Mouse (Mus musculus): ENCODE results near the gene Mrps21. TPM values are rescaled to one million over a fixed set of nuclear protein-coding genes. Genes with fewer than 3 reads are reported as not detected.
"Not testable (repeated sequence)": the region's sequence is repeated elsewhere in the genome, so short reads cannot be mapped to it uniquely, and the experiment has no call there.

Gene Mrps21
- polyA plus RNA-seq, 1 experiment from 2014 or later = 348 TPM

- peaks cover 13% of the 10 kb centered on the region for H3K4me1 ChIP-seq (ENCODE audit: control insufficient read depth, insufficient read depth, low read length)
- no peaks in the 10 kb centered on the region for H3K9me3 ChIP-seq (ENCODE audit: control insufficient read depth, low read length)
- peak; percentile 49 for ATAC-seq (ENCODE audit: insufficient read depth, low FRiP score, low TSS enrichment)
- peak within 1 kb of the TSS; percentile 61 for H3K4me2 ChIP-seq (ENCODE audit: low read depth)
- peak within 1 kb of the TSS; percentile 60 for H3K27ac ChIP-seq (ENCODE audit: low read depth, low read length)
- peak; percentile 64 for DNase-seq (ENCODE audit: low spot score)
- H3K27me3 ChIP-seq (ENCODE audit: control insufficient read depth, insufficient read depth, low read length) = no peaks in the 10 kb centered on the region
- H3K4me3 ChIP-seq (ENCODE audit: low read depth, low read length) = peak within 1 kb of the TSS; percentile 26
- no peaks in the 10 kb centered on the region for H3K36me3 ChIP-seq (ENCODE audit: control insufficient read depth, insufficient read depth, low read length)
- WGBS = 2% methylated on average over 15 of the region's 15 CpGs
- H3K9ac ChIP-seq (ENCODE audit: low read length) = peak within 1 kb of the TSS; percentile 50
These were observed 33.2 kb upstream of the Mrps21 start, which contains the start of gene Car14 for GRCm38 (mm10) chr3:95904568-95904967. Car14 (minus strand) TSS chr3:95904691.

- peaks cover 13% of the 10 kb centered on the region for H3K4me1 ChIP-seq (ENCODE audit: control insufficient read depth, insufficient read depth, low read length)
These were observed 32.6 kb upstream of the Mrps21 start for GRCm38 (mm10) chr3:95903753-95904502.

DNA sequence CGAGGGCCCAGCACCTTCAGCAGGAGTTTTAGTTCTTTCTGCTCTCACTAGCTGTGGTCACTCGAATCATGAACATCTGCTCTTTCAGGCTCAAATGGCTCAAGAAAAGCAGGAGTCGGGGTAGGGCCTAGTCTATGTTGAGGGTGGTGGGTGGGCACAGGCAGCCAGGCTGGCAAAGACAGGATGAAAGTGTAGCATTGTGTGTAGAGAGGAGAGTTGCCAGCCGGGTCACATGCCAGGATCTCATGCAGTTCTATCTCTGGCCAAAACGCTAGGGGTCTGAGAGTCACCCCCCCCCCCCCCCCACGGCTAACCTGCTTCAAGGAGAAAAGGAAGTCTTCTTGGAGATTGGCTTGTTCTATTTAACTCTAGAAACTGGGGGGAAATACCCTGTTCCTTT lies 31.3 kb upstream of the Mrps21 start:
- DNase-seq (ENCODE audit: low spot score) (no peak), ATAC-seq (ENCODE audit: insufficient read depth, low FRiP score, low TSS enrichment) (no peak)
- Histone ChIP-seq H3K27me3 (ENCODE audit: control insufficient read depth, insufficient read depth, low read length) (no peaks in the 10 kb centered on the region), H3K36me3 (ENCODE audit: control insufficient read depth, insufficient read depth, low read length) (no peaks in the 10 kb centered on the region), H3K4me3 (ENCODE audit: low read depth, low read length) (peak overlapping the region; percentile 13; the same call in 1 of the 2 replicates), H3K27ac (ENCODE audit: low read depth, low read length) (no peak overlapping the region), H3K9ac (ENCODE audit: low read length) (no peak overlapping the region; the same call in none of the 2 replicates), H3K4me1 (ENCODE audit: control insufficient read depth, insufficient read depth, low read length) (peaks cover 13% of the 10 kb centered on the region), H3K9me3 (ENCODE audit: control insufficient read depth, low read length) (no peaks in the 10 kb centered on the region), H3K4me2 (ENCODE audit: low read depth) (no peak overlapping the region)
- 34% methylated on average over 6 of the region's 6 CpGs for WGBS

More at GRCm38 (mm10) chr3:95903753-95904502, 32.6 kb upstream of the Mrps21 start:
- Histone ChIP-seq H3K36me3 (ENCODE audit: control insufficient read depth, insufficient read depth, low read length) (no peaks in the 10 kb centered on the region), H3K27me3 (ENCODE audit: control insufficient read depth, insufficient read depth, low read length) (no peaks in the 10 kb centered on the region), H3K9ac (ENCODE audit: low read length) (peak overlapping the region; percentile 50), H3K4me3 (ENCODE audit: low read depth, low read length) (peak overlapping the region; percentile 26), H3K27ac (ENCODE audit: low read depth, low read length) (no peak overlapping the region), H3K4me2 (ENCODE audit: low read depth) (peak overlapping the region; percentile 61), H3K9me3 (ENCODE audit: control insufficient read depth, low read length) (no peaks in the 10 kb centered on the region)
- DNase-seq (ENCODE audit: low spot score) (peak; percentile 40), ATAC-seq (ENCODE audit: insufficient read depth, low FRiP score, low TSS enrichment) (0 out of 2 replicates have a peak, but pooled peaks have one; percentile 33)
- WGBS = 3% methylated on average over 15 of the region's 15 CpGs

DNA sequence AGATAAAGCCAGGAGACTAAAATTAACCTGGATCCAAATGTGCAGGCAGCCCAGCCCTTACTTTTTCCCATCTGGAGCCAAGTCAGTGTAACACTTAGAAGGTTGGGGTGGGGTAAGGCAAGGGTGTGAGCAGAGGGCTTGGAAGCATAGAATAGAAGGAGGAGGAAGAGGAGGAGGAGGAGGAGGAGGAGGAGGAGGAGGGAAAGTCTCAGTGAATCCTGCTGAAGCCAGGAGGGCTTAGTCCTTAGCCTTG lies 31.0 kb upstream of the Mrps21 start:
- H3K4me3 ChIP-seq (ENCODE audit: low read depth, low read length) = no peak overlapping the region; the same call in 1 of the 2 replicates
- H3K27me3 ChIP-seq (ENCODE audit: control insufficient read depth, insufficient read depth, low read length) = no peaks in the 10 kb centered on the region
- DNase-seq (ENCODE audit: low spot score) = no peak
- no peak overlapping the region for H3K27ac ChIP-seq (ENCODE audit: low read depth, low read length)
- no peaks in the 10 kb centered on the region for H3K9me3 ChIP-seq (ENCODE audit: control insufficient read depth, low read length)
- H3K36me3 ChIP-seq (ENCODE audit: control insufficient read depth, insufficient read depth, low read length) = no peaks in the 10 kb centered on the region
- peaks cover 13% of the 10 kb centered on the region for H3K4me1 ChIP-seq (ENCODE audit: control insufficient read depth, insufficient read depth, low read length)
- no peak for ATAC-seq (ENCODE audit: insufficient read depth, low FRiP score, low TSS enrichment)
- no peak overlapping the region for H3K9ac ChIP-seq (ENCODE audit: low read length)
- no peak overlapping the region for H3K4me2 ChIP-seq (ENCODE audit: low read depth)

GRCm38 (mm10) chr3:95901616-95902372 lies 30.5 kb upstream of the Mrps21 start:
- Histone ChIP-seq H3K4me1 (ENCODE audit: control insufficient read depth, insufficient read depth, low read length) (peaks cover 13% of the 10 kb centered on the region), H3K9ac (ENCODE audit: low read length) (0 out of 2 replicates have a peak overlapping the region, but pooled peaks have one; percentile 11), H3K36me3 (ENCODE audit: control insufficient read depth, insufficient read depth, low read length) (no peaks in the 10 kb centered on the region), H3K4me3 (ENCODE audit: low read depth, low read length) (no peak overlapping the region), H3K27ac (ENCODE audit: low read depth, low read length) (no peak overlapping the region), H3K4me2 (ENCODE audit: low read depth) (no peak overlapping the region), H3K27me3 (ENCODE audit: control insufficient read depth, insufficient read depth, low read length) (no peaks in the 10 kb centered on the region), H3K9me3 (ENCODE audit: control insufficient read depth, low read length) (no peaks in the 10 kb centered on the region)
- no peak for ATAC-seq (ENCODE audit: insufficient read depth, low FRiP score, low TSS enrichment)
- WGBS = 83% methylated on average over 9 of the region's 9 CpGs
- DNase-seq (ENCODE audit: low spot score) = no peak

DNA sequence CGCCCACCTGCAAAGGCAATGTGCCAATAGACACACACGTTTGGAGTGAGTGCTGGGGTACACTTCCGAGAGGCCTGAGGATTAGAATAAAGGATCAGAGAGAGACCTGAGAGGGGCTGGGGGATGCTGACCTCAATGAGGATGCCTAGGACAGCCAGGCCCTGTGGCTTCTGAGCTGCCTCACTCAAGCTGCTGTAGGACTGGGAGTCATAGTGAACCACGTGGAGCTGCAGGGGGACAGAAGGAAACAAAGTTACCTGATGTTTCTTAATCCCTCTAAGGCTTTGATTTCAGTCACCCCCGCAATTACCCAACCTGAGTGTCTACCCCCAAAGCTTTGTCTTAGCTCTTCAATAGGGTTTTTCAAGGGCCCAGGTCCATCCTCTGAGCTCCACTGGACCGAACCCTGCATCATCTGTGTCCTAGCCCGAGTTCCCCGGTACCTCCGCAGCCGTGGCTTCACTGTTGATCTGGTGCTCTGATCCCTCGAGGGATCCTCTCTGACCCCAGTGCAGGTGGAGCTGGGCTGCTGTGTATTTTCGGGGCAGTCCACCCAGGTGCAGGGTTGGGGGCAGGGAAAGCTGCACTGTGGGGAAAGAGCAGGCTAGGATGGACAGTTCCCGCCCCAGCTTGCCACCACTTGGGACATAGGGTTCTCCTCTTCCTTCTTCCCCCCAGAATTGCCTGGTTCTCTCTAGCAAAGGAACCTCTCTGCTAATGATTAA lies 28.6 kb upstream of the Mrps21 start:
- no peak overlapping the region for H3K9ac ChIP-seq (ENCODE audit: low read length)
- WGBS = 83% methylated on average over 13 of the region's 13 CpGs
- no peak for ATAC-seq (ENCODE audit: insufficient read depth, low FRiP score, low TSS enrichment)
- H3K27me3 ChIP-seq (ENCODE audit: control insufficient read depth, insufficient read depth, low read length) = no peaks in the 10 kb centered on the region
- no peak overlapping the region for H3K4me3 ChIP-seq (ENCODE audit: low read depth, low read length)
- no peak for DNase-seq (ENCODE audit: low spot score)
- no peaks in the 10 kb centered on the region for H3K9me3 ChIP-seq (ENCODE audit: control insufficient read depth, low read length)
- peaks cover 6% of the 10 kb centered on the region for H3K4me1 ChIP-seq (ENCODE audit: control insufficient read depth, insufficient read depth, low read length)
- H3K27ac ChIP-seq (ENCODE audit: low read depth, low read length) = no peak overlapping the region
- H3K4me2 ChIP-seq (ENCODE audit: low read depth) = no peak overlapping the region
- no peaks in the 10 kb centered on the region for H3K36me3 ChIP-seq (ENCODE audit: control insufficient read depth, insufficient read depth, low read length)

DNA sequence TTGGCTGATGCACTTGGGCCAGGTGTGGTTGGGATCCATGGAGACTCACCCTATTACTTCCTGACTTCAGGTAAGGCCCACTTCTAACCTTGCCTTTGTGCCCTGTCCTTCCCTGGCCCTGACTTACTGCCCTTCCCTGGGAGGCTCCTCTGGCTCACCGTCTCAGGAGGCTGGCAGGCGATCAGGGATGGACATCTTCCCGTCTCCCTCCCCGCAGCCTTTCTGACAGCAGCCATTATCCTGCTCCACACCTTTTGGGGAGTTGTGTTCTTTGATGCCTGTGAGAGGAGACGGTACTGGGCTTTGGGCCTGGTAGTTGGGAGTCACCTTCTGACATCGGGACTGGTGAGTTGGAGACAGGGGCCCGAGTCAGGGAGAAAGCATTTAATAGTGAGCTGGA lies 24.2 kb upstream of the Mrps21 start:
- H3K9me3 ChIP-seq (ENCODE audit: control insufficient read depth, low read length); H3K4me1 ChIP-seq (ENCODE audit: control insufficient read depth, insufficient read depth, low read length); H3K36me3 ChIP-seq (ENCODE audit: control insufficient read depth, insufficient read depth, low read length); H3K4me3 ChIP-seq (ENCODE audit: low read depth, low read length); ATAC-seq (ENCODE audit: insufficient read depth, low FRiP score, low TSS enrichment); H3K4me2 ChIP-seq (ENCODE audit: low read depth); H3K27ac ChIP-seq (ENCODE audit: low read depth, low read length); H3K27me3 ChIP-seq (ENCODE audit: control insufficient read depth, insufficient read depth, low read length); DNase-seq (ENCODE audit: low spot score); H3K9ac ChIP-seq (ENCODE audit: low read length): not testable (repeated sequence)
- WGBS = 86% methylated on average over 7 of the region's 7 CpGs

DNA sequence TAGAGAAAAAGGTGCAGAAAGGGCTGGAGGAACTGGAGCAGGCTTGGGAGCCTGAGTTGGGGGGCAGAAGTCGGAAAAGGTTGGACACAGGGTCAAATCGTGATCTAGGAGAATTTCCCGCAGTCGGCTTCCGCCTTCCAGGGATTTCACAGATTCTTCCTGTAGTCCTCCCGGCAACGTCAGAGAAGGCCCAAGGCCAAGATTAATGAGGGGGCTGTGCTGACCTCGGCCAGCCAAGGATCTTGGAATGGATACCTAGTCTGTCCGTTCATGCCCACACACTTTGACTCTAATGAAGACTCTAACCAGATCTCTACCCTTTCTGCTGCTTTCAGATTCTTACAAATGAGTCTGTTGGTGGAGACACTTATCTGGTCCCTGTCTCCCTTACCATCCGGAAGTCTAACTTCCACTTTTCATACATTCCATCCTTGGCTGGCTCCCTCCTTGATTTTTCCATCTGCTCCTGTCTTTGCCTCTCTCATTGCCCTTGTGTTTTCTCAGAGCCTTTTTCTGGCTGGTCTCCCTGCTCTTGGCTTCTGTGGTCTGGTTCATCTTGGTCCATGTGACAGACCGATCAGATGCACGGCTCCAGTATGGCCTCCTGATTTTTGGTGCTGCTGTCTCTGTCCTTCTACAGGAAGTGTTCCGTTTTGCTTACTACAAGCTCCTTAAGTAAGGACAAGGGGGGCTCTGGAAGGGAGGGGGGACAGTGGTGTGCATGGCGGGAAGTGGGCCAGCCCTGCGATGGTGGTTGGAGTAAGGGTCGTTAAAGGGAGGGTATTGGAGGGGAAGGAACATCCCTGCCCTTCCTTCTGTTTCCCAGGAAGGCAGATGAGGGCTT lies 23.2 kb upstream of the Mrps21 start:
- ATAC-seq (ENCODE audit: insufficient read depth, low FRiP score, low TSS enrichment) = peak; percentile 17; the same call in 1 of the 2 replicates
- no peaks in the 10 kb centered on the region for H3K36me3 ChIP-seq (ENCODE audit: control insufficient read depth, insufficient read depth, low read length)
- no peak overlapping the region for H3K27ac ChIP-seq (ENCODE audit: low read depth, low read length)
- peak overlapping the region; percentile 48 for H3K4me2 ChIP-seq (ENCODE audit: low read depth)
- peak; percentile 36 for DNase-seq (ENCODE audit: low spot score)
- no peaks in the 10 kb centered on the region for H3K9me3 ChIP-seq (ENCODE audit: control insufficient read depth, low read length)
- no peaks in the 10 kb centered on the region for H3K27me3 ChIP-seq (ENCODE audit: control insufficient read depth, insufficient read depth, low read length)
- H3K9ac ChIP-seq (ENCODE audit: low read length) = peak overlapping the region; percentile 52
- peaks cover 9% of the 10 kb centered on the region for H3K4me1 ChIP-seq (ENCODE audit: control insufficient read depth, insufficient read depth, low read length)
- peak overlapping the region; percentile 64 for H3K4me3 ChIP-seq (ENCODE audit: low read depth, low read length)
- 12% methylated on average over 15 of the region's 16 CpGs for WGBS

All from neural tube, embryonic 11.5 days (tissue).